Mouse (Mus musculus) thymus, adult 2 months (tissue): ENCODE results near the gene Psmb4.

Source experiments
- CTCF ChIP-seq: fragments of 200-500 bp; IDR thresholded peaks from 2 replicates; pipeline ENCODE4 v1.5.1; 2012; ENCODE audit warnings: mild to moderate bottlenecking, control low read depth, low read length, moderate library complexity, borderline replicate concordance; ENCODE audit not compliant: control insufficient read depth, poor library complexity, insufficient read depth; ENCODE audit errors: extremely low read depth
- POLR2A ChIP-seq: fragments of 200-500 bp; IDR thresholded peaks from 2 replicates; pipeline ENCODE4 v1.6.1; 2012; ENCODE audit warnings: mild to moderate bottlenecking, low read length, control low read depth, moderate library complexity; ENCODE audit not compliant: control insufficient read depth, poor library complexity, insufficient read depth; ENCODE audit errors: extremely low read depth

DNA sequence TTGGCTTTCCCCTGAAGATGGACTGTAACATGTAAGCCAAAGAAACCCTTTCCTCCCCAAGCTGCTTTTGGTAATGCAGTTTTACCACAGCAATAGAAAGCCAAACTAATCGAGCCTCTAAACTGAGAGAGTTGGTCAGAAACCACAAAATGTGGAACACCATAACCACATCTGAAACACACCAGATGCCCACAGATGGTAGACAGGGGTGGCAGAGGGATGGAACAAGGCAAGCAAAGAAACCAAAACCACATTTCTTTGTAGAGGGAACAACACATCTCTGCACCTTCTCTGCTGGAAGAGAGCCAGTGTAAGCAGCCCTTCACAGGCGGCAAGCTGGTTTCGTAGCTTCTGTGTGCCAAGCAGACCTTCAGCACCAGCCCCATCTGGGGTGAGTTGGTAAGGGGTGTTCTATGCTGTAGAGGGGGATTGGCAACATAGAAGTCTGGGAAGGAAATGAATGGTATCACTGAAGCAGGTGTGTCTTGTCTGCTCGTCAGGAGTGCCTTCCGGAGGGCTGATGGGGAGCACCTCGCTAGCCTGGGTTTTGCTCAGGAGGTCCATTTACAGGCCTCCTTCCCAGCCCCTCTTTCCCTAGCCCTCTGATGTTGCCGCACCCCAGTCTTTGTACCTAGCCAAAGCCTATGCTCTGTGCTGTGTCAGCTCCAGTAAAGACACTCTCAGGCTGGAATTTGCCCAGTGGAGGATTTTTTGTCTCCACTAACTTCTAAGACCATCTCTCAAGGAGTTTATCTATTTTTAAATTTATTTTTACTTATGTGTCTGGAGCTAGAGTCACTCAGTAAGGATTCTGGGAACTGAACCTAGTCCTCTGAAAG, 29.4 kb upstream of the Psmb4 start:
- no peak for TF ChIP-seq POLR2A
- no peak for TF ChIP-seq CTCF
